Mouse (Mus musculus) kidney, postnatal 0 days (tissue): ENCODE measurements around the gene Tmem210. TPM values are rescaled to one million over a fixed set of nuclear protein-coding genes. Genes with fewer than 3 reads are reported as not detected.
A peak's percentile ranks its signal among the peaks of the same experiment; 100 is the strongest.

Source experiments
- ATAC-seq: fragments of 200-750 bp; cut with Nextera tagmentation; replicated peaks from 2 replicates; pipeline ENCODE4 v1.8.0; 2017; ENCODE audit warnings: low read depth, moderate number of reproducible peaks, moderate TSS enrichment, moderate library complexity; ENCODE audit not compliant: low FRiP score
- DNase-seq: peaks from one replicate; pipeline ENCODE4 v3.0.0-alpha.2; 2016; ENCODE audit warnings: low spot score
- H3K27ac ChIP-seq: fragments of 300-500 bp; sonication (generic); 2 replicates; pipeline ENCODE4 v1.5.1; 2014; ENCODE audit warnings: mild to moderate bottlenecking
- H3K27me3 ChIP-seq: fragments of 300-500 bp; sonication (generic); 2 replicates; pipeline ENCODE4 v1.6.1; 2014; ENCODE audit warnings: low read length, mixed read lengths; ENCODE audit not compliant: insufficient read depth
- H3K36me3 ChIP-seq: fragments of 300-500 bp; sonication (generic); 2 replicates; pipeline ENCODE4 v1.6.1; 2014; ENCODE audit warnings: low read length, mixed read lengths; ENCODE audit not compliant: insufficient read depth
- H3K4me1 ChIP-seq: fragments of 300-500 bp; sonication (generic); replicated peaks from 2 replicates; pipeline ENCODE4 v1.6.1; 2014; ENCODE audit warnings: antibody characterized with exemption, low read length, mixed read lengths; ENCODE audit not compliant: insufficient read depth
- H3K4me2 ChIP-seq: fragments of 300-500 bp; sonication (generic); 2 replicates; pipeline ENCODE4 v1.6.1; 2014; ENCODE audit warnings: mild to moderate bottlenecking, low read length, moderate library complexity, mixed read lengths
- H3K4me3 ChIP-seq: fragments of 300-500 bp; sonication (generic); replicated peaks from 2 replicates; pipeline ENCODE4 v1.5.1; 2014; ENCODE audit warnings: low read depth, low read length
- H3K9ac ChIP-seq: fragments of 300-500 bp; sonication (generic); 2 replicates; pipeline ENCODE4 v1.6.1; 2014; ENCODE audit warnings: low read depth, low read length
- H3K9me3 ChIP-seq: fragments of 300-500 bp; sonication (generic); replicated peaks from 2 replicates; pipeline ENCODE4 v1.6.1; 2016; ENCODE audit warnings: low read length, inconsistent platforms, mixed read lengths
- CTCF ChIP-seq: IDR thresholded peaks from 2 replicates; pipeline ENCODE4 v1.5.1; 2016; ENCODE audit warnings: antibody characterized with exemption, low read depth, mild to moderate bottlenecking, moderate library complexity
- WGBS: fragments of 180-500 bp; shearing (Covaris S2); extraction: QIAGEN DNeasy Blood & Tissue Kit; methylation state at CpG from one replicate; pipeline ENCODE4 v1.1.7; 2014; 5-methylcytosine and 5-hydroxymethylcytosine counted together
- polyA plus RNA-seq: library from polyadenylated mRNA; unstranded; fragments of >200 nt; fragmentation: Nextera tagmentation; extraction: Ambion mirVana; gene quantifications from 2 replicates; pipeline ENCODE4 v1.2.1, GENCODE M21; 2015

Tmem210 gene
- polyA plus RNA-seq, 1 experiment from 2014 or later, result not detected

GRCm38 (mm10) chr2:25311491-25311891 is 23.5 kb downstream of the Tmem210 start:
- H3K4me2 ChIP-seq, result 0 out of 2 replicates have a peak overlapping the region, but pooled peaks have one; percentile 25

DNA sequence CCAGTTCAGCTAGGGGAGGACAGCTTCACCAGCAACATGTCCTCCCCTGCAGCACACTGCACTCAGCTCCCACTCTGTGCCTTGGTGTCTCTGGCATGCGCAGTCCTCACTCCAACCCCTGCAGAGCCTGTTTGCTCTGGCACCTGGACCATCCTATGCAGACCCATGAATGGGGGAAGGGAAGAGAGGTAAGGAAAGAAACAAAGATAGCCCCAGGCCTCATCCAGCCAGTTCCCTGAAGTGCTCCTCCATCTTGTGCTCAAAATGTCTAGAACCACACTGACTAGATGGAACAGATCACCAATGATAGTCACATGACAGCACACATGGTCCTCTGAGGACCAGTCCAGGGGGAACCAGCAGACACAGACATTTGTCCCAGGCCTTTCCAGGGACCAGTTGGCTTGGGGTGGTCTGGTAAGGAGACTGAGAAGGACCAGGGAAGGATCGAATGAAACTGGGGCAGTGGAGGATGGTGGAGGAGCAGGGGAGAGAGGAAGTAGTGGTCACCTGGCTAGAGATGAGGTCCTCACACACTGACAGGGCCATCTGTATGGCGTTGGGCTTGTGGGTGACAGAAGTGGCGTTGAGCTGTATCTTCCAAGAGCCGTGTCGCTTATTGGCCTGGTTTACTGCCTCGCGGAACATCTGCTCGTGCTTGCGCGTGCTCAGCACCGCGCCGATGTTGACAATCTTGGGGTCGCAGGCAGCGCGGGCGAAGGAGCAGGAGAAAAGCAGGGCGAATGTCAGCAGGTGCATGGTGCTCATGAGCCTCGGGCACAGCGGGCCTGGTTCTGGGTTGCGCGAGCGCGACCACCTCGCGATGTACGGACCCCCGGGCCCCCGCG is 30.4 kb downstream of the Tmem210 start:
- no peaks in the 10 kb centered on the region for H3K9me3 ChIP-seq
- H3K36me3 ChIP-seq, result no peaks in the 10 kb centered on the region
- H3K9ac ChIP-seq, result no peak overlapping the region
- H3K27me3 ChIP-seq, result peaks cover 16% of the 10 kb centered on the region
- peak overlapping the region; percentile 18 for H3K4me3 ChIP-seq
- H3K4me1 ChIP-seq, result peaks cover 7% of the 10 kb centered on the region; the same call in 1 of the 2 replicates
- 5% methylated on average over 31 of the region's 31 CpGs for WGBS
- peak overlapping the region; percentile 49 for H3K4me2 ChIP-seq
- DNase-seq, result no peak
- no peak overlapping the region for H3K27ac ChIP-seq
- no peak for TF ChIP-seq CTCF
- ATAC-seq, result no peak

More at GRCm38 (mm10) chr2:25311491-25311891, 23.5 kb downstream of the Tmem210 start:
- Histone ChIP-seq H3K27me3 (peaks cover 33% of the 10 kb centered on the region), H3K9ac (no peak overlapping the region), H3K36me3 (no peaks in the 10 kb centered on the region), H3K9me3 (no peaks in the 10 kb centered on the region), H3K4me1 (no peaks in the 10 kb centered on the region), H3K4me3 (no peak overlapping the region), H3K27ac (no peak overlapping the region)
- WGBS, result 4% methylated on average over 11 of the region's 11 CpGs
- TF ChIP-seq CTCF, result no peak
- DNase-seq, result no peak
- ATAC-seq, result no peak

- WGBS, result 10% methylated on average over 58 of the region's 58 CpGs
- H3K36me3 ChIP-seq, result no peaks in the 10 kb centered on the region
- H3K27ac ChIP-seq, result no peak within 1 kb of the TSS
- H3K4me1 ChIP-seq, result peaks cover 7% of the 10 kb centered on the region; the same call in 1 of the 2 replicates
- TF ChIP-seq CTCF, result no peak
- H3K4me3 ChIP-seq, result peak within 1 kb of the TSS; percentile 18
- peak; percentile 71 for DNase-seq
- H3K4me2 ChIP-seq, result peak within 1 kb of the TSS; percentile 49
- H3K9ac ChIP-seq, result no peak within 1 kb of the TSS
- H3K9me3 ChIP-seq, result no peaks in the 10 kb centered on the region
- peaks cover 11% of the 10 kb centered on the region for H3K27me3 ChIP-seq
- peak; percentile 68; the same call in 1 of the 2 replicates for ATAC-seq
Measured at GRCm38 (mm10) chr2:25318971-25319773, 31.2 kb downstream of the Tmem210 start, which contains the start of gene Grin1. Grin1 (minus strand) TSS chr2:25319187.

DNA sequence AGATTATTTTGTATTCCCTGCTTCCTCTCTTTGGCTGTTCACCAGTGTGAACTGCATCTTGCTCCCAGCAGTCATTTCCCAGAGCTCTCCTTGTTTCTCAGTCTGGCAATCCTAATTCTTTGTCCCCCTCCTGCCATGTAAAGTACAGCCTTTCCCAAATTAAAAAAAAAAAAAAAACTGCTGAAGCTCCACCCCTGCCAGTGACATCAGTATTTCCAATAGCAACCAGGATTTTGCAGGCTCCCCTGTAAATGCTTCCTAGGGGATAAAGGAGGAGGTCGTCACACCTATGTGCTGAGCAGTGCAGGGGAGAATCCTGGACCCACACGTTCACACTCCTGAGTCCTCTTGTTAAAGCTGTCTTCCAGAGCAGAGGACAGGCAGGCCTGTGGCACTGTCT is 32.1 kb downstream of the Tmem210 start:
- H3K4me1 ChIP-seq, result peaks cover 7% of the 10 kb centered on the region; the same call in 1 of the 2 replicates
- WGBS, result 36% methylated on average over 2 of the region's 2 CpGs
- ATAC-seq (no peak), DNase-seq (no peak)
- H3K4me3 ChIP-seq, result no peak overlapping the region
- no peak overlapping the region for H3K27ac ChIP-seq
- H3K9ac ChIP-seq, result no peak overlapping the region
- peaks cover 11% of the 10 kb centered on the region for H3K27me3 ChIP-seq
- no peak overlapping the region for H3K4me2 ChIP-seq
- no peak for TF ChIP-seq CTCF
- no peaks in the 10 kb centered on the region for H3K9me3 ChIP-seq
- H3K36me3 ChIP-seq, result no peaks in the 10 kb centered on the region

DNA sequence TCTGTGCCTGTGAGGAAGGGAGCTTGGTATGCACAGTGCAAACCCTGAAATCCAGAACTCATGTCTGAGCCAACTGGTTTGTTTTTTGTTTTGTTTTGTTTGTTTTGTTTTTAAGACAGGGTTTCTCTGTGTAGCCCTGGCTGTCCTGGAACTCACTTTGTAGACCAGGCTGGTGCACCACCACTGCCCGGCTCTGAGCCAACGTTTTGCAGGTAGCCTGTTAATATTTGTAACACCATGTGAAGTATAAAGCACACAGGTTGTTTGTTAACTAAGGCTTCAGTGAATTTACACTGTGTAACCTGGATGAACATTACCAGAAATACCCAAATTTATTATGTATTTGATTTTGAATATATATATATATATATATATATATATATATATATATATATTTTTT is 38.1 kb downstream of the Tmem210 start:
- no peak for TF ChIP-seq CTCF

GRCm38 (mm10) chr2:25328440-25328839 is 40.5 kb downstream of the Tmem210 start:
- WGBS, result 39% methylated on average over 7 of the region's 7 CpGs
- no peak overlapping the region for H3K9ac ChIP-seq
- H3K4me1 ChIP-seq, result peaks cover 10% of the 10 kb centered on the region; the same call in 1 of the 2 replicates
- no peak overlapping the region for H3K27ac ChIP-seq
- H3K36me3 ChIP-seq, result no peaks in the 10 kb centered on the region
- DNase-seq (peak; percentile 64), ATAC-seq (no peak)
- no peaks in the 10 kb centered on the region for H3K27me3 ChIP-seq
- peak; percentile 68 for TF ChIP-seq CTCF
- H3K9me3 ChIP-seq, result no peaks in the 10 kb centered on the region
- no peak overlapping the region for H3K4me2 ChIP-seq
- no peak overlapping the region for H3K4me3 ChIP-seq

More for the DNA sequence above, 38.1 kb downstream of the Tmem210 start:
- no peak for ATAC-seq
- Histone ChIP-seq H3K4me3 (no peak overlapping the region), H3K9me3 (no peaks in the 10 kb centered on the region), H3K9ac (no peak overlapping the region), H3K27me3 (no peaks in the 10 kb centered on the region), H3K4me1 (no peaks in the 10 kb centered on the region), H3K36me3 (no peaks in the 10 kb centered on the region), H3K27ac (no peak overlapping the region), H3K4me2 (no peak overlapping the region)
- WGBS, result 82% methylated on average over 2 of the region's 2 CpGs
- no peak for DNase-seq
